Mouse (Mus musculus) c-Kit-positive CD71-positive TER-119-positive erythroid progenitor cells, embryonic 14.5 days (primary cell): ENCODE data around the gene Alms1.
A peak's percentile ranks its signal among the peaks of the same experiment; 100 is the strongest.
"Not testable (repeated sequence)": the region's sequence is repeated elsewhere in the genome, so short reads cannot be mapped to it uniquely, and the experiment has no call there.

Experiments
- DNase-seq: peaks from one replicate; pipeline ENCODE4 v3.0.0-alpha.2; 2013; ENCODE audit warnings: low spot score

The Alms1 gene

DNA sequence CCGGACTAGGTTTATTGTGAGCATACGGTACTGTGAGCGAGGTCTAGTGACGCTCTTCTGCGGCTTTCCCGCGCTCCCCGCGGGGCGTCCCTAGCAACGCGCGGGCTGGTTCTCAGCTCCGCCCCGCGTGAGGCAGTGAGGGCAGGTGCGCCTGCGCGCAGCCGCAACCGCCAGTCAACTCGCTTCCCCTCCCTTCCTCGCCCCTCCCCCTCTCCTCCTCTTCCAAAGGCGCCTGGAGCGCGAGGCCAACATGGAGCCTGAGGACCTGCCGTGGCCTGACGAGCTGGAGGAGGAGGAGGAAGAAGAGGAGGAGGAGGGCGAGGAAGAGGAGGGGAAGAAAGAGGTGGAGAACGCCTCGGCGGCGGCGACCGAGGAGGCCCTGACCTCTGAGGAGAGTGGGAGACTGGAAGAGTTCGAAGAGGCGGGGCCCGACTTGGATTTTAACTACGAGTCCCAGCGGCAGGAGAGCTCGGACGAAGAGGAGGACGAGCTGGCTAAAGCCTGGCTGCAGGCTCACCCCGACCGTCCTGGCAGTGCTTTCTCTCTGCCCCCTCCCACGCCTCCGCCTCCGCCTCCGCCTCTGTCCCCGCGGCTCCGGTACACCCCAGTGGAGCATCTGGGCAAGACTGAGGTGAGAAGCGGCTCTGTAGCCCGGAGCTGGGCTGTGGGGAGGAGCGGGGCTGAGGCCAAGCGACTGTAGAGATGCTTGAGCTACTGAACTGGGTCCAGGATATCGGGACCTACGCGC, at the start of gene Alms1:
TSS of gene Alms1 (plus strand) at position 136 of the 748 bp plus-strand sequence.
- peak; percentile 94 for DNase-seq

DNA sequence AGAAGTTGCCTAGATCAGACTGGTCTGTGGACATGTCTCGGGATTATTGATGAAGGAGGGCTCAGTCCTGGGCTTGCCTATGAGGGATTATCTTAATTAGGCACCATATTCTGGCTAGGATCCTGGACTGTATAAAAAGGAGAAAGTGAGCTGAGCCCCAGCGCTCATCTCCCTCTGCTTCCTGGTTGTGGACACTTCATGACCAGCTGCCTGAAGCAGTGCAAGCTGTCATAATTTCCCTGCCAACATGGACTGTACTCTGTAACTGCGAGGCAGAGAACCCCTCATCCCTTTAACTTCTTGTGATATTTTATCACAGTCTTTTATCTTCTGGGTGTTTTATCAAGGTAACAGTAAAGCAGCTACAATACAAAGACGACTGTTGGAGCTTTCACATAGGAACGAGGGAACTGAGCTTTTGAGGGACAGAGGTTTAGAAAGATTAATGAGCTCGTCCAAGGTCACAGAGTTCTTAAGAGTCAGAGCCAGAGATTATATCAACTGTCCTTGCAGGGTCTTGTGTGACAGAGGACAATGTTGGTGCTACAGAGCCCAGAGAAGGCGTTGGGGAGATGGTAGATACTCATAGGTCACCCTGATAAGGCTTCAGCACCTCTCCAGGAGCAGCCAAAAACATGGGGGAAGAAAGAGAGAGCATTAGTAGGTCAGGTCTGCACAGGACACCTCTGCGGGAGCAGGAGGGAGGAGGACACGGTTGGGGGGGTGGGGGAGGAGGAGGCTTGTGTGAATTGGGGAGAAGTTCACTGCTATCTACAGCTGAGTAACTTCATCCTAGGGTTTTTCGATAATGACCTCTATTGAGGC, 43.8 kb upstream of the Alms1 start:
- DNase-seq, result no peak

DNA sequence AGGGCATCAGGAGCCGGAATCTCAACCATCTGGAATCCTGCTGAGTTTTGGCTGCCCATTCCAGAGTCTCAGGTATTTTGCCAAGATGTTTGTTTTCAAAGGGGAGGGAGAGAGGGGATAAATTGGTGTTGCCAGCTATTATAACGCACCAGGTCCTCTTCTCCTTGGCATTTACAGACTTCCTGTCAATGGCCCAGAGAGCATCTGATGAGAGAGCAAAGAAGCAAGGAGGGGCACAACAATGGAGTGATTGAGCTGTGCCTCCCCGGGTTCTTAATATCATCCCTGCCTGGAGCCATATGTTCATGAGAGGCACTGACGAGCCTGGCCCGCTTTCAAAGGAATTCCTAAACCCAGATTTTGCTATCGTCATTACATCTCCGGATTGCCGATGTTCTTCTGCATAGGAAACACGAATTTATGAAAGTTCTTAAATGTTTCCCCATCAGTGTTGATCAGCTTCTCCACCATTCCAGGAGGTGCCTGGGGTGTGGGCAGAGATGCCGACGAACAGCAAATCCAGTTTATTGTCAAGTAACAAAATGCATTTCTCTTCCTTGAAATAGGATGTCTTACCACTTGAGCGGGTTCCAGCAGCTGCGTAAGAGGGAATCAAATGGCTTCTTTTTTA, 43.0 kb upstream of the Alms1 start:
- no peak for DNase-seq

DNA sequence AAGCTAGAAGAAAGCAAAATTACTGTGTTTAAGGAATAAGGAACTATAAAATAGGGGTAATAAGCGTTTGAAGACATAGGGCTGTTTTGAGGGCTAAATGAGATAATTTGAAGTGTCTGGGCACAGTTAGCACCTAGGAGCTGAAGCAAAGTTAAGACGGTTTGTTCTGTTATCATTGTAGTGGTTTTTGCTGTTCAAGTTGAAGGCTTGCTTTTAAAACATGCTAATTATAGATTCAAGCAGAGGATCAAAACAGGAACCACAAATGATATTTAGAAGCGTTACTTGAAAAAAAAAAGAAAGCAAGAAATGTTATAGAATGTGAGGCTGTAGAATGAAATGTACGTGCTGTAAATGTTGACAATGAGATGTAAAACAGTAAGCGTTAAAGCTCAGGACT, 39.7 kb upstream of the Alms1 start:
- DNase-seq, result no peak

DNA sequence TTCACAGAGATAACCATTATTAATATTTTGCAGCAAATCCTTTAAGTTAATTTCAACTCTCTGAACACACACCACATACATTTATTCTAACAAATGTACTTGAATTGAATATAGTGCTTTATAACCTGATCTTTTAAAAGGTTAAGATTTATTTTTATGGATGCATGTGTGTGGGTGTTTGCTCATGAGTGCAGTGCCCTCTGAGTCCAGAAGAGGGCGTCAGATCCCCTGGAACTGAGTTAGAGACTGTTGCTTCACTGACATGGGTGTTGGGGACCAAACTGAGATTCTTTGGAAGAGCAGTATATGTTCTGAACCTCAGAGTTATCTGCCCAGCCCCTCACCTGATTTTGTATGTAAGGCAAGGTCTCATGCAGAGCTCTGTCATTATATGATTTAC, 25.0 kb upstream of the Alms1 start:
- no peak for DNase-seq

DNA sequence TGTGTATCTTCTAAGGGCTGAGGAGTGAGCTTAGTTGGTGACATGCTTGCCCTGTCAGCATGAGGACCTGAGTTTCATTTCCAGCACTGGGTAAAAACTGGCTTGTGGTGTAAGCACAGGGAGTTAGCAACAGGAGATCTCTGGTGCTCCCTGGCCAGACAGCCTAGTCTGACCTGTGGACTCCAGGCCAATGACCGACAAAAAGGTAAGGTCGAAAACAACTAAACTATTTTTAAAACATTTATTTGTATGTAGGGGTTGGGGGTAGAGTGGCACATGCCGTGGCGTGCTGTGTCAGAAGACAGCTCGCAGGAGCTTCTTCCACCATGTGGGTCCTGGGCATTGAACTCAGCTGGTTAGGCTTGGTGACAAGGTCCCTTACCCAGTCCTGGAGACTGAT, 14.5 kb upstream of the Alms1 start:
- DNase-seq, result no peak

DNA sequence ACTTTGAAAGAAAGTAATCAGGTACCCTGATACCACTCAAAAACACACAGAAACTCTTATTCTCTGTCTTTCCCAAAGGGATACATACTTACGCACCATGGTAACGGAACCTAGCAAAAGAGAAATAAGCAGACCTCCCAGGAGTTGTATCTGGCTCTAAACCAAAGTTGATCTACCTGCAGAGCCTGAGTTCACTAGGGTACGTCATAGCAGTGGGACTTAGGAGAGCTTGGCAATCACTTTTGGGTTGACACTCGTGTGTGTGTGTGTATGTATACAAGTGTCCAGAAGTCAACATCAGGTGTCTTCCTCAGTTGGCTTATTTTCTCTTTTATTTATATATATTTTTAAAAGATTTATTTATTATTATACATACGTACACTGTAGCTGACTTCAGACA, 5.6 kb upstream of the Alms1 start:
- no peak for DNase-seq

DNA sequence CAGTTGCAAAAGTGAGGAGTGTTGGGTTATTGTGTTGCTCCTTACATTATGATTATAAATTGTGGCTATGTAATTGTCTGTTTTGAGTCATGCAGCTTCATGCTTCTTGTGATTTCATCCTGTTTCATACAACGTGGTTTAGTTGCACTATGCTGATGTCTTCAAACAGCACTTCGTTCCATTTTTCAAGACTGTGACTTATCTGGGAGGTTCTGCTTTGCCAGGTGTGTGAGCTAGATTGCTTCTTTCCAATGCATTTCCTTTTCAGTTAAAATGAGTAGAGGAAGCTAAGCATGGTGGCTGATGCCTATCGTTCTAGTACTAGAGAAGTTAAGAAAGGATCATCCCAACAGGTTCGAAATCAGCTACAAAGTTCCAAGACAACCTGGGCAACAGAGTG, 2.7 kb upstream of the Alms1 start:
- no peak for DNase-seq

DNA sequence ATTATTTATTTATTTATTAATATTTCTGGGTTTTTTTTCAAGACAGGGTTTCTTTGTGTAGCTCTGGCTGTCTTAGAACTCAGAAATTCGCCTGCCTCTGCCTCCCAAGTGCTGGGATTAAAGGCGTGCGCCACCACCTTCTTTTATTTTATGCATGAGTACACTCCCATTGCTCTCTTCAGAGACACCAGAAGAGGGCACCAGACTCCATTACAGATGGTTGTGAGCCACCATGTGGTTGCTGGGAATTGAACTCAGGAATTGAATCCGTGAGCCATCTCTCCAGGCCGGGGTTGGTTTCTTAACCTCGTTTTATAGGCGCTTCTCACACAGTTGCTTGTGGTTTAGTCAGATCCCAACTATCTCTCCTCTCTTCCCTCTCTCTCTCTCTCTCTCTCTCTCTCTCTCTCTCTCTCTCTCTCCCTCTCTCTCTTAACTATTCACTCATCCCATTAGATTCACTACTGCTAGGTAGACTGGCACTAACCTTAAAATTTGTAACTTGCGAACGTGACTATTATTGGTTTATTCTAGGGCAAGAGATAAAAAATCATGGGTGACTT, 445 bp upstream of the Alms1 start:
- no peak for DNase-seq

DNA sequence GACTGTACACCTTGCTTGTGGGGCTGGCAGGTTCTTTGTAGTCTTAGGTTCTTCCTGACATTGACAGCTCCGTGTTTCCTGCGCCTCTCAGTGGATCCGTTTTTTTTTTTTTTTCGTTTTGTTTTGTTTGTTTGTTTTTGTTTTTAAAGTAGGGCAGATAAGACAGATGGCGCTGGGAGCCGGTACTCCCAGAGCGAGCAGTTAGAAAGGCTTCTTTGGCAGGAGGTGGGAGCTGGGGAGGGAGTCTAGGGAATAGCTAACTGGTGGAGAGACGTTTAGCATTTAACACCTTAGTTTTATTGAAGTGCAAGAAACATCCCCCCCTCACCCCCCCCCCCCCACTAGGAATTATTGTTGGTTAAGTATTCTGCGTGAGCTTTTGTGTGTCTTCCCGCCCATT, 833 bp downstream of the Alms1 start:
- no peak for DNase-seq

DNA sequence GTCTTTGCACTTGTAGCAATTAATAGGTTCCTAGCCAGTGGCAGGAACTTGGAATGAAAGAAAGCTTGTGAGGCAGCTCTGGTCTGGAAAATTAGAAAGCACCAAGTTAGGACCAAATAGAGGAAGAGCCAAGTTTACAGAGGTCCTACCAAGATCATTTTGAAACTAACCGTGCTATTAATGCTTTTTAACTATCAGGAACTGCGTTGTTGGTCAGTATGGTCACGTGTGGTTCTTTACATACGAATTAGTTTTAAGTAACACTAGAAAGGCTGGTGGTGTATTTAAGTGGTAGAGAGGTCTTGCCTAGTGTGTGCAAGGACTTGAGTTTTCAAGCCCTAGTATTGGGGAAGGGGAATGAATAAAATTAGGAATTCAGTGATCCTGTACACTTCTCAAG, 1.2 kb downstream of the Alms1 start:
- peak; percentile 14 for DNase-seq

DNA sequence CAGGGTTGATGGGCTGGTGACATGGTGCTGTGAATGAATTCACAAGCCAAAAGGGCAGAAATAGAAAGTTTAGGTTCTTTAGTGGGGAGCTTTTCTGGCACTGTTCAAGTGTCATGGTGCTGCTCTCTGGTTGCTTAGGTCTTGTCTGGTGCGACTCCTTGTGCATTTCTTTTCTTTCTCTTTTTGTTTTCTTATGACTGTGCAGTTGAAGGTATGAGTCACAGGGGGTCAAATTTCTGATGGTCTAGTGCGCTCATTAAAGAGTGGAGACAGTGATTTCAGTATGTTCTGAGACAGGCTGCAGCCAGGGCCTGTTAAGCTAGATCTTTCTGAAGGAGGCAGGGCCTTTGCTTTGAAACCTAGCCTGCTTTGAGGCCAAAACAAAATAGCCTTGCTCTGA, 2.8 kb downstream of the Alms1 start:
- DNase-seq, result no peak

DNA sequence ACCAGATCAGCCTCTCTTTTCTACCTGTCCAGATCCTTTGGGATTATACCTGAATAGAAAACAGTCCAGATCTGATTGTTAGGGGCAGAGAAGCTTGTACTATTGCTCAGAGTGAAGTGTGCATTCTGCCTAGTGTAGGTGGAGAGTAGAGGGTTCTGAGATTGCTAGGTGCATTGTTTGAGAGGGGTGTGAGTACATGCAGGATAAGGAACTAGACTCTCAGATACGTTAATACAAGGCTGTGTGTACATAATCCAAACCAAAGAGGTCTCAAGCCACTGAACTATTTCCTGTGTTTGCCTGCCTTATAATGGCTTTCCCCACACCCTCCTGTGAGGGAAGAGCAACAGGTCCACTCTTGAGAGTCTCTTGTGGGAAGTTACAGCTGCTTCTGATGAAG, 12.0 kb downstream of the Alms1 start:
- DNase-seq, result no peak

DNA sequence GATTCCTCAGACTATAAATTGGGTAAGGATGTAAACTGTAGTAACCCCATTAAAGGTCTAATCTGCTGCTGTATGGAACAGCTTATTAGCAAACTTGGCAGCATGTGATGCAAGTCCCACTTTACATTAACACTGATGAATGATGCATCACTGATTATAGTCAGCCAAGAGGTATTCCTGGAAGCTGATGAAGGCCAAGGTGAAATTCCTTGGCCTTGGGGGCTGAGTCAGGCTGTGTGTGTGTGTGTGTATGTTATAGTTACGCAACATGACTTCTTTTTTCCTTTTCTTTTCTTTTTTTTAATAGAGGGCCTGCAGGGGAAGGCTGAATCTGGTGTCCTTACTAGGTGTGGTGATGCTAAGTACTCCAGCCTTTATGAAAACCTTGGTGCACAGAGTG, 23.2 kb downstream of the Alms1 start:
- no peak for DNase-seq

DNA sequence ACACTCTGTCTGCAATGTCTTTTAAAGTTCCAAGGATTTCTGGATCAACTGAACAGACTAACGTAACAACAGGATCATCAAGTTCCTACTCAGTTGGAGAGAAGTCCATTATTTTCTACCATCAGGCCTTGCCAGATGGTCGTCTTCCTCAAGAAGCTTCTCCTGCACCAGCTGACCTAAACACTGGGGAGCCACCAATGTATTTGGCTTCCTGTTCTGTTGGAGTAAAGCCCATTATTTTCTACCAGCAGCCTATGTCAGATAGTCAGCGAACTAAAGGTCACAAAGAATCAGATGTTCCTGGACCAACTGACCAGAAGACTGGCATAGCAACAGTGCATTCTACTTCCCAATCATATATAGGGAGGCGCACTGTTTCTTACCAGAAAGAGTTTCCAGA, 33.5 kb downstream of the Alms1 start:
- no peak for DNase-seq

DNA sequence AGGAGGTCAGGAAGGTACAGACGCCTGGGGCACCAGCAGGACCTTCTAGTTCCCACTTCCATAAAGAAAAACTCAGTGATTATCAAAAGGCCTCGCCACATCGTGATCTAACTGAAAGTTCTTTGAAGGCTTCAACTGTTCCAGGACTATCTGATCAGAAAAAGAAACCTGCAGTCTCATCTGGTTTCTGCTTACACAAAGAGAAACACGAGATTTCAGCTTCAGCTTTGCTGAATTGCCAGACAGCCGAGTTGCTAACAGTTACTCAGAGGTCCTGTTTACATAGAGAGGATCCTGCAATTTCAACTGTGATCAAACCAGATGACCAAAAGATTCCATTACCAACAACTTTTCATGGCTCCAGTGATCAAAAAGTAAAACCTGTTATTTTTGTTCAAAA, 34.3 kb downstream of the Alms1 start:
- no peak for DNase-seq

DNA sequence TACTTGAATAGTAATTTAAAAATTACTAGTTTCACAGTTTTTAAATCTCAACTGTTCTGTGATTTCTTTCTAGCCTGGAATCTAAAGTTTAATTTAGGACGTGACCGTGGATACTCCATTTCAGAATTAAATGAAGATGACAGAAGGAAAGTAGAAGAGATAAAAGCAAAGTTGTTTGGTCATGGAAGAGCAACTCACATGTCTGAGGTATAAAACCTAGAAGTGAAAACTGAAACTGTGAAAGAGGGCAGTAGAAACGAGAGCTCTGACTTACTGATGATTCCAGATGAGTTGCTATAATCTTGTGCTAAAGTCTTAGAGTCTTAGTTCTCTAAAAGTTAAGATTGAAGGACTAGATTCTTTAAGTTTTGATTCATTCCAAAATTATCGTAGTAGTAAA, 37.2 kb downstream of the Alms1 start:
- DNase-seq, result no peak

DNA sequence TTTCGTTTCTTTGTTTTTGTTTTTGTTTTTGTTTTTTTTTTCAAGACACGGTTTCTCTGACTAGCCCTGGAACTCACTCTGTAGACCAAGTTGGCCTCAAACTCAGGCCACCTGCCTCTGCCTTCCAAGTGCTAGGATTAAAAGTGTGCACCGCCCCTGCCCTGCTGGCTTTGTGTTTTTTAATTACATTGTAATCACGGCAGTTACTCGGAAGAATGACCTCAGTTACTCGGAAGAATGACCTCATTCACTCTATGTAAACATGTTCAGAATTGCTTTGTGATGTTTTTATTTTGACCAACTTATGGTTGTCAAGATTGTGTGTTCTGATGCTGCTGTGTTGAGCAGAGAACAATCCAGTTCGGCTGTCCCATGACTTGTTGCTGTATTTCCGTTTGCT, 45.8 kb downstream of the Alms1 start:
- no peak for DNase-seq

DNA sequence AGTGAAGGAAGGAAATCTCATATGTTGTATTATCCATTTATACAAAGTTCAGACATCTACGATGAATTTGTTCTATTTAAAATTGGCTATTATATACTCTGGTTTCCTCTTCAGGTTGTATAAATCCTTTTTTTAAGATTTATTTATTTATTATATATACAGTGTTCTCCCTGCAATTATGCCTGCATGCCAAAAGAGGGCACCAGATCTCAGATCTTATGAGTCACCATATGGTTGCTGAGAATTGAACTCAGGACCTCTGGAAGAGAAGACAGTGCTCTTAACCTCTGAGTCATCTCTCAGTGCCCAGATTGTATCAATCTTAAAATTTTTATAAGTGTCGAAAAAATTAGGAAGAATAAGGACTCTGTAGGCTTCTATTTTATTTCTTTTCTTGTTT, 65.9 kb downstream of the Alms1 start:
- DNase-seq, result peak; percentile 10

DNA sequence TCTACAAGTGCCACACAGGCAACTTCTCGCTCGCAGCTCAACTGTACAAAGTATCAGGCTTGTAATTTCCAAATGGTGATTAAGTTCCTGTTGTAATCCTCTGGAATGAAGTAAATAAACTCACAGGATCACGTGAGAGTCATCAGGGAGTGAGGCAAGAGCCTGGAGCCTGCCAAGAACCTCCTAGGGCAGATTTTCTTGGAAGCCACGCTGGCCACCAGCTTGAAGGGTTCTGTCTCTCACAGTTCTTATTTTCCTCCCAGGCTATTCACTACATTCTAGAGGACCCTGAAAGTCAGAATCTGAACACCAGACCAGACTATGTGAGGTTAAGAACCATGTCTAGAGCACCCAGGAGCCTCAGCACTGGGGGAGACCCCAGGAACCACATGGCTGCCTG, 114.6 kb downstream of the Alms1 start:
- not testable (repeated sequence) for DNase-seq

DNA sequence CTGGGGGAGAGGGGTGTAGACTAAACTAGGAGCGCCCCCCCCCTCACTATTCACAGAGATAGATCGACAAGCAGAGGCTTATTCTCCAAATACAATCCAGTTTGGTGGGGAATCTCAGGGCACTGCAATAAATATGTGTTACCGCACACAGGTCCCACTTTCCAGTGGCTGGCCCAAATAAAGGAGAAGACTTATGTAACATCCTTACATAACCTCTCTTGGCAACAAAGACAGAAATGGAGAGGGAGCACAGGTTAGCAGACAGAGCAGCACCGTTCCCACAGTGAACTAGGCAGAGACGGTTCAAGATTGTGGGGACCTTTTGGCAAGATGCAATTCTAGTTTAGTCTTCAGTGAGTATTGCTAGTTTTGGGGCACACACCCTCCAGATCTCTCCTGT, 121.9 kb downstream of the Alms1 start:
- DNase-seq, result not testable (repeated sequence)

DNA sequence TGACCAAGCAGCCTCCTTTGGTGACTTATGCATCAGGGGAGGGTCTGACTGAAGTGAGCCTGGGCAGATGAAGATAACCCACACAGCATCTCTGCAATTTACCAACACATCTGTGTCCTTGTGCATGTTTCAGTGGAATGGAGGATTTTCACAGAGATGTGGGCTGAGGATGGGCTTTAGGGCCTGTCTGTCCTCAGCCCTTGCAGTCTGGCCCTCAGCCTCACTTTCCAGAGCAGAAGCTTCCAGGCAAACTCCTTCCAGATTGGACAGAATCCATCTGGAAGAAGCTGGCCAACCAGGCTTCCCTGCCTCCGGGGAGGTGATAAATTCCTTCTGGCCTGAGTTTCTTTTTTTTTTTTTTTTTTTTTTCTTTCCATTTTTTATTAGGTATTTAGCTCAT, 122.3 kb downstream of the Alms1 start:
- not testable (repeated sequence) for DNase-seq

DNA sequence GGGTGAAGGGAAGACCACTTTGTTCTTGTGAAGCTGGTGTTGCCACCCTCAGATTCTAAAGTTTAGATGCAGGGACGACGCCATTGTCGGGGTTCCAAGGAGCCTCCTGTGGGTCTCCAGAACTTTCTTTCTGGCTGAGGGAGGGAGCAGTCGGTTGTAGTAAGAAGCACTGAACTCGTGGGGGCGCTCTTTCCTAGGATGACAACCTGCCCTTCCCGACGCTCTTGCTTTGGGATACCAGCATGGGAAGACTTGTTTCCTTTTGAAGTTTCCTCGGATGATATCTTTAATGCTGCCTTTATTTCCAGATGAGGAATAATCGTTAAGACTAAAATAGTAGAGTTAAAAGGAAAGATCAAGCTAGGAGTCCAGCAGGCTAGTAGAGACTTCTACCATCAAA, 125.8 kb downstream of the Alms1 start, which contains the start of gene Nat8f7:
TSS of gene Nat8f7 (minus strand) at position 101 of the 400 bp plus-strand sequence.
- DNase-seq, result not testable (repeated sequence)
